ENCODE assay signal across 11 mouse cellular contexts in the genomic region with DNA sequence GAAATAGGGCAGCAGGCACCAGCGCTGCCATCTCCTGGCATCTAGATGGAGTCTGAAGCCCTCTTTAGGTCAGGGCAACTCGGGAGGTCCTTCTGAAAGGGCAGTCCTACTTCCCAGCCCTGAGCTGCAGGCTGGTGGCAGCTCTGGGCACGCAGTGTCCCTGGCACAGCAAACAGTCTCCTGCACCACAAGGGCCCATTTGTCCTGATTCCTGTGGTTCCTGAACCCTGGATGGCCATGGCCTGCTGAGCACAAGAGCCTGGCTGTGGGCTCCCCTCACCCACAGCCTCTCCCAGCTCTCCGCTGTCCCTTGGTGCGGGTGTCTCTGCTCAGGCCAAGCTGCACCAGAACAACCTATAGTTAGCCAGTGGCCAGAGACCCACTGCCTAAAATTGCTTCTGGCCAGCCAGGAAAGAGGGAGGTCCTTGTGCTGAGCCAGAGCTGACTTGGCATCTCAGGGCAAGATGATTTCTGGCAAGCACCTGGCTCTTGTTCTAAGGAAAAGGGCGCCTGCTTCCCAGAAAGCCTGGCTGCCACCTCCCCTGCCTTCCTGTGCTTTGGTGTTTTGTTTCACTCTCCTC. TPM values are rescaled to one million over a fixed set of nuclear protein-coding genes. Genes with fewer than 3 reads are reported as not detected.
A peak's percentile ranks its signal among the peaks of the same experiment; 100 is the strongest.
DNase-seq lines count a peak whose midpoint lies in the region; ATAC-seq and TF ChIP-seq lines count a peak whose summit lies in the region.
"Had no signal": no experiment of that assay in that cellular context is flagged by ENCODE, and none has a peak within 500 bp of the region (broad histone marks: within the 10 kb centered on the region; RNA-seq: fewer than 3 reads in every experiment).

No protein-coding gene starts in this region.

- no peak overlapping the region for H3K9ac ChIP-seq in forebrain, postnatal 0 days
- H3K9ac ChIP-seq in forebrain, embryonic 13.5 days: no peak overlapping the region
- H3K9ac ChIP-seq in midbrain, postnatal 0 days (replicated peaks; ENCODE audit: low read length, poor library complexity, severe bottlenecking): no peak overlapping the region
- no peak overlapping the region for H3K9ac ChIP-seq in midbrain, embryonic 16.5 days (ENCODE audit: low read depth, low read length)
- H3K9ac ChIP-seq: liver, embryonic 15.5 days had no signal

- no peak overlapping the region for H3K4me2 ChIP-seq in forebrain, postnatal 0 days (ENCODE audit: low read depth)
- H3K4me2 ChIP-seq in forebrain, embryonic 13.5 days: no peak overlapping the region
- no peak overlapping the region for H3K4me2 ChIP-seq in midbrain, postnatal 0 days (ENCODE audit: low read depth, low read length, poor library complexity, severe bottlenecking)
- H3K4me2 ChIP-seq in midbrain, embryonic 16.5 days (ENCODE audit: low read length): no peak overlapping the region
- H3K4me2 ChIP-seq: liver, embryonic 15.5 days had no signal

- H3K27me3 ChIP-seq in forebrain, postnatal 0 days (ENCODE audit: insufficient read depth, low read length): no peaks in the 10 kb centered on the region
- H3K27me3 ChIP-seq in forebrain, embryonic 13.5 days: no peaks in the 10 kb centered on the region
- H3K27me3 ChIP-seq in midbrain, postnatal 0 days (ENCODE audit: insufficient read depth, low read length): no peaks in the 10 kb centered on the region
- H3K27me3 ChIP-seq in midbrain, embryonic 16.5 days (ENCODE audit: control insufficient read depth, insufficient read depth, low read depth, low read length): no peaks in the 10 kb centered on the region
- H3K27me3 ChIP-seq in small intestine, adult 2 months (ENCODE audit: control insufficient read depth, insufficient read depth, low read length): no peaks in the 10 kb centered on the region
- H3K27me3 ChIP-seq: liver, embryonic 15.5 days had no signal

- no peaks in the 10 kb centered on the region for H3K9me3 ChIP-seq in forebrain, postnatal 0 days (ENCODE audit: low read length)
- no peaks in the 10 kb centered on the region for H3K9me3 ChIP-seq in forebrain, embryonic 13.5 days (replicated peaks)
- H3K9me3 ChIP-seq in midbrain, postnatal 0 days (ENCODE audit: low read length): no peaks in the 10 kb centered on the region
- no peaks in the 10 kb centered on the region for H3K9me3 ChIP-seq in midbrain, embryonic 16.5 days (replicated peaks; ENCODE audit: control insufficient read depth, low read length, poor library complexity, severe bottlenecking)
- H3K9me3 ChIP-seq: liver, embryonic 15.5 days had no signal

- peaks cover 9% of the 10 kb centered on the region; the same call in 1 of the 2 replicates for H3K36me3 ChIP-seq in forebrain, postnatal 0 days (ENCODE audit: insufficient read depth)
- H3K36me3 ChIP-seq in forebrain, embryonic 13.5 days (ENCODE audit: poor library complexity, severe bottlenecking): peaks cover 1% of the 10 kb centered on the region; the same call in 1 of the 2 replicates
- H3K36me3 ChIP-seq in midbrain, postnatal 0 days (ENCODE audit: insufficient read depth, low read length): peaks cover 13% of the 10 kb centered on the region
- H3K36me3 ChIP-seq in midbrain, embryonic 16.5 days (ENCODE audit: control insufficient read depth, insufficient read depth, low read length): no peaks in the 10 kb centered on the region
- H3K36me3 ChIP-seq in small intestine, adult 2 months (ENCODE audit: control insufficient read depth, insufficient read depth, low read length): no peaks in the 10 kb centered on the region
- H3K36me3 ChIP-seq: liver, embryonic 15.5 days had no signal

- 70% methylated on average over 6 of the region's 6 CpGs for WGBS in forebrain, postnatal 0 days
- 80% methylated on average over 6 of the region's 6 CpGs for WGBS in forebrain, embryonic 13.5 days
- 72% methylated on average over 6 of the region's 6 CpGs for WGBS in midbrain, postnatal 0 days
- WGBS in midbrain, embryonic 16.5 days: 85% methylated on average over 6 of the region's 6 CpGs
- 58% methylated on average over 6 of the region's 6 CpGs for WGBS in small intestine, adult 2 months

- ATAC-seq in forebrain, postnatal 0 days: peak; percentile 23; the same call in 1 of the 2 replicates
- no peak for ATAC-seq in forebrain, embryonic 13.5 days
- ATAC-seq in midbrain, postnatal 0 days (ENCODE audit: low FRiP score): peak; percentile 47
- ATAC-seq in midbrain, embryonic 16.5 days: no peak
- ATAC-seq: activated CD4-positive, CD25-positive, alpha-beta regulatory T cell, adult 4 months had no signal

- TF ChIP-seq POLR2A in small intestine, adult 2 months (IDR thresholded peaks at IDR 0.05; ENCODE audit: low read depth, low read length): no peak

- H3K27ac ChIP-seq in forebrain, postnatal 0 days (ENCODE audit: low read depth, low read length): peak overlapping the region; percentile 57
- no peak overlapping the region for H3K27ac ChIP-seq in forebrain, embryonic 13.5 days
- H3K27ac ChIP-seq in midbrain, postnatal 0 days (ENCODE audit: low read depth, low read length): peak overlapping the region; percentile 62
- no peak overlapping the region for H3K27ac ChIP-seq in midbrain, embryonic 16.5 days (ENCODE audit: low read length)
- peak overlapping the region; percentile 41 for H3K27ac ChIP-seq in small intestine, adult 2 months (ENCODE audit: insufficient read depth, low read depth, low read length)
- H3K27ac ChIP-seq: liver, embryonic 15.5 days had no signal

- H3K4me3 ChIP-seq in forebrain, postnatal 0 days (ENCODE audit: low read depth, low read length): no peak overlapping the region
- no peak overlapping the region for H3K4me3 ChIP-seq in forebrain, embryonic 13.5 days
- no peak overlapping the region for H3K4me3 ChIP-seq in midbrain, postnatal 0 days (ENCODE audit: low read depth, low read length)
- no peak overlapping the region for H3K4me3 ChIP-seq in midbrain, embryonic 16.5 days (ENCODE audit: low read depth, low read length)
- no peak overlapping the region for H3K4me3 ChIP-seq in small intestine, adult 2 months (ENCODE audit: low read depth, low read length)
- H3K4me3 ChIP-seq: liver, embryonic 15.5 days had no signal

- no peak for TF ChIP-seq CTCF in forebrain, postnatal 0 days (IDR thresholded peaks at IDR 0.05; ENCODE audit: low read depth)
- TF ChIP-seq CTCF in midbrain, postnatal 0 days (IDR thresholded peaks at IDR 0.05): no peak
- TF ChIP-seq CTCF in small intestine, adult 2 months (IDR thresholded peaks at IDR 0.05; ENCODE audit: extremely low read depth, insufficient read length, insufficient replicate concordance, low read depth, low read length): no peak

- no peak for DNase-seq in forebrain, postnatal 0 days
- peak; percentile 71 for DNase-seq in midbrain, postnatal 0 days (ENCODE audit: low spot score)
- peak; percentile 79 to 82 for DNase-seq in layer of hippocampus, adult 8-10 months (ENCODE audit: low spot score in 2 of 2)
- no peak for DNase-seq in retina, postnatal 1 day
- no peak for DNase-seq in thymus, adult 18-20 months

- peaks cover 31% of the 10 kb centered on the region for H3K4me1 ChIP-seq in forebrain, postnatal 0 days (ENCODE audit: insufficient read depth)
- peaks cover 86% of the 10 kb centered on the region for H3K4me1 ChIP-seq in forebrain, embryonic 13.5 days
- peaks cover 30% of the 10 kb centered on the region for H3K4me1 ChIP-seq in midbrain, postnatal 0 days (ENCODE audit: insufficient read depth, low read length)
- H3K4me1 ChIP-seq in midbrain, embryonic 16.5 days (ENCODE audit: control insufficient read depth, insufficient read depth, low read length): peaks cover 62% of the 10 kb centered on the region
- H3K4me1 ChIP-seq in small intestine, adult 2 months (ENCODE audit: control insufficient read depth, insufficient read depth, insufficient read length, low read length): peaks cover 70% of the 10 kb centered on the region

RNA-seq across cellular contexts. Expression of a gene that starts 8.7 kb away (rescaled TPM):
- total RNA-seq in forebrain, postnatal 0 days (2014; rRNA removed): 176 and 197 TPM in 2 replicates
- 65.3 and 76.8 TPM in 2 replicates for polyA plus RNA-seq in forebrain, postnatal 0 days (2015; fragmentation: Nextera tagmentation; extraction: Ambion mirVana)
- 50.9 and 53.6 TPM in 2 replicates for polyA plus RNA-seq in forebrain, embryonic 13.5 days (2015; fragmentation: Nextera tagmentation; extraction: Ambion mirVana)
- 212 and 292 TPM in 2 replicates for total RNA-seq in midbrain, postnatal 0 days (2014; rRNA removed)
- 82.1 and 84.6 TPM in 2 replicates for polyA plus RNA-seq in midbrain, postnatal 0 days (2015; fragmentation: Nextera tagmentation; extraction: Ambion mirVana)
- 78.4 and 82.0 TPM in 2 replicates for polyA plus RNA-seq in midbrain, embryonic 16.5 days (2015; fragmentation: Nextera tagmentation; extraction: Ambion mirVana)
- total RNA-seq in layer of hippocampus, adult 8-10 months (2022): 100 to 1,000 TPM; 105 to 142 (median 118) TPM
- polyA plus RNA-seq in small intestine, adult 2 months (2012; rRNA removed): 51.2 and 110 TPM in 2 replicates

RNA-seq across cellular contexts. Expression of a gene that starts 15.8 kb away (rescaled TPM):
- total RNA-seq in forebrain, postnatal 0 days (2014; rRNA removed): not detected in 2 replicates
- polyA plus RNA-seq in forebrain, postnatal 0 days (2015; fragmentation: Nextera tagmentation; extraction: Ambion mirVana): 1.8 and 2.3 TPM in 2 replicates
- 0.53 and 0.76 TPM in 2 replicates for polyA plus RNA-seq in forebrain, embryonic 13.5 days (2015; fragmentation: Nextera tagmentation; extraction: Ambion mirVana)
- total RNA-seq in midbrain, postnatal 0 days (2014; rRNA removed): not detected in 2 replicates
- 3.6 and 4.0 TPM in 2 replicates for polyA plus RNA-seq in midbrain, postnatal 0 days (2015; fragmentation: Nextera tagmentation; extraction: Ambion mirVana)
- polyA plus RNA-seq in midbrain, embryonic 16.5 days (2015; fragmentation: Nextera tagmentation; extraction: Ambion mirVana): 2.3 and 3.6 TPM in 2 replicates
- total RNA-seq in layer of hippocampus, adult 8-10 months (2022): 1 to 10 TPM in 3 of 4 experiments, not detected in 1; 1.5 to 4.1 (median 1.7) TPM
- polyA plus RNA-seq in small intestine, adult 2 months (2012; rRNA removed): 0.57 TPM in 1 of 2 replicates, not detected in the other
- total RNA-seq: granulocyte monocyte progenitor cell, adult 5-6 weeks had no signal
- polyA plus RNA-seq: activated CD4-positive, CD25-positive, alpha-beta regulatory T cell, adult 4 months had no signal

RNA-seq across cellular contexts. Expression of a gene that starts 25.0 kb away (rescaled TPM):
- total RNA-seq in forebrain, postnatal 0 days (2014; rRNA removed): 1.5 and 4.9 TPM in 2 replicates
- polyA plus RNA-seq in forebrain, postnatal 0 days (2015; fragmentation: Nextera tagmentation; extraction: Ambion mirVana): 0.47 and 0.54 TPM in 2 replicates
- 0.43 TPM in 1 of 2 replicates, not detected in the other for polyA plus RNA-seq in forebrain, embryonic 13.5 days (2015; fragmentation: Nextera tagmentation; extraction: Ambion mirVana)
- total RNA-seq in midbrain, postnatal 0 days (2014; rRNA removed): 3.3 and 5.4 TPM in 2 replicates
- polyA plus RNA-seq in midbrain, postnatal 0 days (2015; fragmentation: Nextera tagmentation; extraction: Ambion mirVana): 0.75 and 0.81 TPM in 2 replicates
- polyA plus RNA-seq in midbrain, embryonic 16.5 days (2015; fragmentation: Nextera tagmentation; extraction: Ambion mirVana): 1.1 and 1.2 TPM in 2 replicates
- 1 to 10 TPM; 2.1 to 6.6 (median 3.4) TPM for total RNA-seq in layer of hippocampus, adult 8-10 months (2022)
- polyA plus RNA-seq in small intestine, adult 2 months (2012; rRNA removed): 4.7 and 4.8 TPM in 2 replicates
- total RNA-seq: granulocyte monocyte progenitor cell, adult 5-6 weeks had no signal
- polyA plus RNA-seq: activated CD4-positive, CD25-positive, alpha-beta regulatory T cell, adult 4 months had no signal

RNA-seq across cellular contexts. Expression of a gene that starts 41.5 kb away (rescaled TPM):
- not detected in 2 replicates for total RNA-seq in forebrain, postnatal 0 days (2014; rRNA removed)
- polyA plus RNA-seq in forebrain, postnatal 0 days (2015; fragmentation: Nextera tagmentation; extraction: Ambion mirVana): not detected in 2 replicates
- 0.14 TPM in 1 of 2 replicates, not detected in the other for polyA plus RNA-seq in forebrain, embryonic 13.5 days (2015; fragmentation: Nextera tagmentation; extraction: Ambion mirVana)
- not detected in 2 replicates for total RNA-seq in midbrain, postnatal 0 days (2014; rRNA removed)
- polyA plus RNA-seq in midbrain, postnatal 0 days (2015; fragmentation: Nextera tagmentation; extraction: Ambion mirVana): not detected in 2 replicates
- not detected in 2 replicates for polyA plus RNA-seq in midbrain, embryonic 16.5 days (2015; fragmentation: Nextera tagmentation; extraction: Ambion mirVana)
- total RNA-seq in layer of hippocampus, adult 8-10 months (2022): not detected
- polyA plus RNA-seq in small intestine, adult 2 months (2012; rRNA removed): 8.8 and 5,109 TPM in 2 replicates
- total RNA-seq: granulocyte monocyte progenitor cell, adult 5-6 weeks had no signal
- polyA plus RNA-seq: activated CD4-positive, CD25-positive, alpha-beta regulatory T cell, adult 4 months had no signal

RNA-seq across cellular contexts. Expression of a gene that starts 53.8 kb away (rescaled TPM):
- total RNA-seq in forebrain, postnatal 0 days (2014; rRNA removed): 25.4 and 33.4 TPM in 2 replicates
- 39.8 and 42.6 TPM in 2 replicates for polyA plus RNA-seq in forebrain, postnatal 0 days (2015; fragmentation: Nextera tagmentation; extraction: Ambion mirVana)
- polyA plus RNA-seq in forebrain, embryonic 13.5 days (2015; fragmentation: Nextera tagmentation; extraction: Ambion mirVana): 52.5 and 54.3 TPM in 2 replicates
- total RNA-seq in midbrain, postnatal 0 days (2014; rRNA removed): 27.7 and 28.2 TPM in 2 replicates
- polyA plus RNA-seq in midbrain, postnatal 0 days (2015; fragmentation: Nextera tagmentation; extraction: Ambion mirVana): 38.3 and 42.3 TPM in 2 replicates
- polyA plus RNA-seq in midbrain, embryonic 16.5 days (2015; fragmentation: Nextera tagmentation; extraction: Ambion mirVana): 45.7 and 47.8 TPM in 2 replicates
- total RNA-seq in layer of hippocampus, adult 8-10 months (2022): 10 to 100 TPM; 36.4 to 40.2 (median 37.6) TPM
- polyA plus RNA-seq in small intestine, adult 2 months (2012; rRNA removed): 16.4 and 21.0 TPM in 2 replicates

Comparison
In these comparisons a context has a peak if more than half of its experiments do, and no peak if none do; other contexts are left out.
1. ATAC-seq: peak in forebrain, postnatal 0 days (single experiment) and midbrain, postnatal 0 days (single experiment); none in forebrain, embryonic 13.5 days (single experiment) and midbrain, embryonic 16.5 days (single experiment).
2. H3K27ac ChIP-seq: peak in forebrain, postnatal 0 days (single experiment), midbrain, postnatal 0 days (single experiment) and small intestine, adult 2 months (single experiment); none in forebrain, embryonic 13.5 days (single experiment) and midbrain, embryonic 16.5 days (single experiment).
3. DNase-seq: peak in midbrain, postnatal 0 days (single experiment) and layer of hippocampus, adult 8-10 months (2 of 2); none in forebrain, postnatal 0 days (single experiment), retina, postnatal 1 day (single experiment) and thymus, adult 18-20 months (0 of 2).